Mouse (Mus musculus) hindbrain, postnatal 0 days (tissue): ENCODE measurements around the gene Camsap1. TPM values are rescaled to one million over a fixed set of nuclear protein-coding genes. Genes with fewer than 3 reads are reported as not detected.

Experiments used
- ATAC-seq: fragments of 200-750 bp; cut with Nextera tagmentation; 2 replicates; pipeline ENCODE4 v1.8.0; 2017; ENCODE audit warnings: mild to moderate bottlenecking, moderate TSS enrichment, moderate library complexity
- DNase-seq: peaks from one replicate; pipeline ENCODE4 v3.0.0-alpha.2; 2015; ENCODE audit warnings: low spot score
- H3K27ac ChIP-seq: fragments of 300-500 bp; sonication (generic); 2 replicates; pipeline ENCODE4 v1.5.1; 2014; ENCODE audit warnings: mild to moderate bottlenecking
- H3K27me3 ChIP-seq: fragments of 300-500 bp; sonication (generic); 2 replicates; pipeline ENCODE4 v1.6.1; 2014; ENCODE audit warnings: low read length, mixed read lengths; ENCODE audit not compliant: insufficient read depth
- H3K36me3 ChIP-seq: fragments of 300-500 bp; sonication (generic); 2 replicates; pipeline ENCODE4 v1.6.1; 2014; ENCODE audit warnings: low read length, mixed read lengths; ENCODE audit not compliant: insufficient read depth
- H3K4me1 ChIP-seq: fragments of 300-500 bp; sonication (generic); 2 replicates; pipeline ENCODE4 v1.6.1; 2014; ENCODE audit warnings: antibody characterized with exemption, low read length, mixed read lengths; ENCODE audit not compliant: insufficient read depth
- H3K4me2 ChIP-seq: fragments of 300-500 bp; sonication (generic); 2 replicates; pipeline ENCODE4 v1.6.1; 2014; ENCODE audit warnings: low read depth, mild to moderate bottlenecking, low read length, moderate library complexity, mixed read lengths
- H3K4me3 ChIP-seq: fragments of 300-500 bp; sonication (generic); 2 replicates; pipeline ENCODE4 v1.5.1; 2014; ENCODE audit warnings: low read length
- H3K9ac ChIP-seq: fragments of 300-500 bp; sonication (generic); replicated peaks from 2 replicates; pipeline ENCODE4 v1.6.1; 2014; ENCODE audit warnings: mild to moderate bottlenecking, low read length, moderate library complexity, mixed read lengths
- H3K9me3 ChIP-seq: fragments of 300-500 bp; sonication (generic); 2 replicates; pipeline ENCODE4 v1.6.1; 2016; ENCODE audit warnings: low read length, mixed read lengths
- CTCF ChIP-seq: IDR thresholded peaks from 2 replicates; pipeline ENCODE4 v1.5.1; 2016; ENCODE audit warnings: antibody characterized with exemption, control low read depth, low read depth
- WGBS: fragments of 180-500 bp; shearing (Covaris S2); extraction: QIAGEN DNeasy Blood & Tissue Kit; methylation state at CpG from one replicate; pipeline ENCODE4 v1.1.7; 2014; 5-methylcytosine and 5-hydroxymethylcytosine counted together
- polyA plus RNA-seq: library from polyadenylated mRNA; unstranded; fragments of >200 nt; fragmentation: Nextera tagmentation; extraction: Ambion mirVana; gene quantifications from 2 replicates; pipeline ENCODE4 v1.2.1, GENCODE M21; 2015
- total RNA-seq: library from RNA; depleted of rRNA; stranded (reverse); fragments of >200 nt; gene quantifications from 2 replicates; pipeline ENCODE4 v1.2.3, GENCODE M21; 2014

Camsap1 gene
- total and polyA plus RNA-seq, 2 experiments from 2014 or later = 56.8 to 106 TPM

DNA sequence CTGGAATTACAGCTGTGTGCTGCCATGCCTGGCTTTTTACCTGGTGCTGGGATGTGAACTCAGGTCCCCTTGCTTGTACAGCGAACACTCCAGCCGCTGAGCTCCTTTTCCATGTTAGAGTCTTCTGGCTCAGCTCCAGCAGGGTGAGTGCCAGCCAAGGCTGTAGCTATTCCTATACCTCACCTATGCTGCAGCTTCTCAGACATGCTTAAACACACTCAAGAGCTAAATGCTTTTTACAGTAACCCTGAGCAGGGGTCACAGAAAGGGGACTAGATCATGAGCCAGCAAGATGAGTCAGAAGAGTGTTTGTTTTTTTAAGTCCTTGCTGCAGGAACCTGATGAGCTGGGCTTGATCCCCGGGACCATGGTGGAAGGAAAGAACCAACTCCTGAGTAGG lies 14.6 kb upstream of the Camsap1 start:
- no peak for TF ChIP-seq CTCF
- H3K36me3 ChIP-seq = peaks cover 29% of the 10 kb centered on the region; the same call in 1 of the 2 replicates
- ATAC-seq (no peak), DNase-seq (no peak)
- H3K4me1 ChIP-seq = no peaks in the 10 kb centered on the region
- WGBS = 88% methylated on average over 3 of the region's 3 CpGs
- no peak overlapping the region for H3K27ac ChIP-seq
- no peaks in the 10 kb centered on the region for H3K27me3 ChIP-seq
- no peak overlapping the region for H3K4me3 ChIP-seq
- no peaks in the 10 kb centered on the region for H3K9me3 ChIP-seq
- H3K4me2 ChIP-seq = no peak overlapping the region
- no peak overlapping the region for H3K9ac ChIP-seq

DNA sequence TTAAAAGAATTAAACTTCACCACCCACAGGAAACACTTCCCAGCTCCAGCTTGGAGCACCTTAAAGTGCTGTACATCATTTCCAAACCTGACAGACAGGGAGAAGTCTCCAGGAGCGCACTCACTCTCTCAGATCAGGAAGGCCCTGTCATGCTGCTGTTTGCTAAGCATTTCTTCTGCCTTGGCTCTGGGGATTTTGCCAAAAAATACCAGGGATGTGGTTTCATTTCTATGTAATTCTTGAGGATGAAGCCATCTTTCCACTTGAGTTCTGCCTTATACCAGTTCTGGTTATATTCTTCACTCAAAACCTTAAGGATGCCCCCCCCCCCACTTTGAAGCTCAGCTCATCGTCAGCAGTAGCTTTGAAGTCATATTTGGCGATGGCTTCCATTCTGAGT lies 11.7 kb upstream of the Camsap1 start:
- Histone ChIP-seq H3K27ac (no peak overlapping the region), H3K9me3 (no peaks in the 10 kb centered on the region), H3K27me3 (no peaks in the 10 kb centered on the region), H3K4me1 (no peaks in the 10 kb centered on the region), H3K4me2 (no peak overlapping the region), H3K4me3 (no peak overlapping the region), H3K9ac (no peak overlapping the region), H3K36me3 (peaks cover 17% of the 10 kb centered on the region; the same call in 1 of the 2 replicates)
- TF ChIP-seq CTCF = no peak
- DNase-seq = no peak
- WGBS = 88% methylated on average over 3 of the region's 3 CpGs
- no peak for ATAC-seq

DNA sequence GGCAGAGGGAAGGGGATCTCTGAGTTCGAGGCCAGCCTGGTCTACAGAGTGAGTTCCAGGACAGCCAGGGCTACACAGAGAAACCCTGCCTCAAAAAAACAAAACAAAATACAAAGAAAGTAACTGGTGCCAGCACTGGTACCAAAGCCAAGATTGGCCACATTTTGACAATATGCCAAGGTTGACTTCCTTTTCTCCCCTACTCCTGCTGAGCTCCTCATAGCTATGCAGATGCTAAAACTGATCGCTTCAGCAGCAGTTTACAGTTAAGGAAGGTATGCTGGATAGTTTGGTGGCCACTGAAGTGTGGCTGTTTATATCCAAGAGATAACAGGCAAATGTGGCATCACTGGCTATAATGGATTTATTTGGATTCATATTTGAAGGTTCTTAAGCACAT lies 9.2 kb upstream of the Camsap1 start:
- no peak for TF ChIP-seq CTCF
- Histone ChIP-seq H3K4me3 (no peak overlapping the region), H3K4me2 (no peak overlapping the region), H3K27me3 (no peaks in the 10 kb centered on the region), H3K4me1 (no peaks in the 10 kb centered on the region), H3K36me3 (peaks cover 3% of the 10 kb centered on the region; the same call in 1 of the 2 replicates), H3K27ac (no peak overlapping the region), H3K9ac (no peak overlapping the region), H3K9me3 (no peaks in the 10 kb centered on the region)
- 55% methylated on average over 2 of the region's 2 CpGs for WGBS
- DNase-seq = peak; percentile 26
- no peak for ATAC-seq

DNA sequence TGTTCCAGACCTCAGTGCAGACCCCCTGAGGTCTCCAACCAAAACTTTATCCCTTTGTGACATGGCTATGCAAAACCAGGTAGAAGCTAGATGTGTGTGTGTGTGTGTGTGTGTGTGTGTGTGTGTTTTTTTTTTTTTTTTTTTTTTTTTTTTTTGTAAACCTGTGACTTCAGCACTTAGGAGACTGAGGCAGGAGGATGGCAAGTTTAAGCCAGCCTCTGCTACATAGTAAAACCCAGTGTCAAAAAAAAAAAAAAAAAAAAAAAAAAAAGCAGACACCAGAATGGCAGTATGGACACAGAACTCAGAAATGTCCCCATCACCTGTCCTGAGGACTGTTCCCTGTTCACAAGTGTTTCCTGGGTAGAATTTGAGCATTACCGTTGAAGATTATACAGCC lies 6.6 kb upstream of the Camsap1 start:
- Histone ChIP-seq H3K4me1 (no peaks in the 10 kb centered on the region), H3K4me2 (no peak overlapping the region), H3K36me3 (no peaks in the 10 kb centered on the region), H3K27me3 (no peaks in the 10 kb centered on the region), H3K9ac (no peak overlapping the region), H3K9me3 (no peaks in the 10 kb centered on the region), H3K4me3 (no peak overlapping the region), H3K27ac (no peak overlapping the region)
- 96% methylated on average over 1 of the region's 1 CpGs for WGBS
- no peak for TF ChIP-seq CTCF
- no peak for ATAC-seq
- DNase-seq = no peak

DNA sequence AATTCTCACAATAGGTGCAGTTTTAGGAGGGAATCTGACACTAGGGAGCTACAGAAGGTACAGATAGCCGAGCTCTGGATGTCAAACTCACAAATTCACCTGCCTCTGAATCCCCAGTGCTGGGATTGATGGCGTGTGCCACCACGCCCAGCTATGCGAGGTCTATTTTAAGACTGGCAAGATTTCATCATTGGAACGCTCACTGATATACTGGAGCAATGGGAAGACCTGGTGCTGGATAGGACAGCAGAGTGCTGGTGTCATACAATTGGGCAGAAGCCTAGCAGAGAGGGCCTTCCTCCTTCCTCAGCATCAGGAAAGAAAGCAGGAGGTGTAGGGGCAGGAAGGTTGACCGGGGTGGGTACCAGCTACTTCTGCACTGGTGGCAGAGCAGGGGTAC lies 4.7 kb upstream of the Camsap1 start:
- Histone ChIP-seq H3K36me3 (no peaks in the 10 kb centered on the region), H3K27ac (no peak overlapping the region), H3K27me3 (no peaks in the 10 kb centered on the region), H3K4me1 (peaks cover 6% of the 10 kb centered on the region; the same call in 1 of the 2 replicates), H3K4me2 (no peak overlapping the region), H3K4me3 (no peak overlapping the region), H3K9me3 (no peaks in the 10 kb centered on the region), H3K9ac (no peak overlapping the region)
- whole genome bisulfite sequencing = 87% methylated on average over 6 of the region's 6 CpGs
- DNase-seq (no peak), ATAC-seq (no peak)
- no peak for TF ChIP-seq CTCF

DNA sequence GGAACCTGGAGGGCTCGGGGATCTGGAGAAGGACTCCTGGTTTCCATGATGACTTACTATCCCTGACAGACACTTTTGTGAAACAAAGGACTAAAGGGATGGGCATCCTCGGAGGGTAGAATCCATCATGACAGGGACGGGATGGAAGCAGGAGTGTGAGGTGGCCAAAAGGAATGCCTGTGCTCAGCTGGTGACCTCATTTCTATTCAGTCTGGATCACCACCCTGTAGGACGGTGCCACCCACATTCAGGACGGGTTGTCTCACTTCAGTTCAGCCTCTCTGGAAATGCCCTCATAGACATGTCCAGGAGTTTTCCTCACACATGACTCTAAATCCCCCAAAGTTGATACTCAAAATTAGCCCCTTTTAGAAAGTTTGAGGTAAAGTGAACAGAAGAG lies 3.5 kb upstream of the Camsap1 start:
- no peaks in the 10 kb centered on the region for H3K9me3 ChIP-seq
- H3K4me3 ChIP-seq = no peak overlapping the region
- no peak overlapping the region for H3K27ac ChIP-seq
- no peak for DNase-seq
- ATAC-seq = no peak
- no peak for TF ChIP-seq CTCF
- 43% methylated on average over 5 of the region's 5 CpGs for WGBS
- no peak overlapping the region for H3K9ac ChIP-seq
- H3K4me1 ChIP-seq = peaks cover 9% of the 10 kb centered on the region
- H3K27me3 ChIP-seq = no peaks in the 10 kb centered on the region
- H3K36me3 ChIP-seq = no peaks in the 10 kb centered on the region
- no peak overlapping the region for H3K4me2 ChIP-seq

DNA sequence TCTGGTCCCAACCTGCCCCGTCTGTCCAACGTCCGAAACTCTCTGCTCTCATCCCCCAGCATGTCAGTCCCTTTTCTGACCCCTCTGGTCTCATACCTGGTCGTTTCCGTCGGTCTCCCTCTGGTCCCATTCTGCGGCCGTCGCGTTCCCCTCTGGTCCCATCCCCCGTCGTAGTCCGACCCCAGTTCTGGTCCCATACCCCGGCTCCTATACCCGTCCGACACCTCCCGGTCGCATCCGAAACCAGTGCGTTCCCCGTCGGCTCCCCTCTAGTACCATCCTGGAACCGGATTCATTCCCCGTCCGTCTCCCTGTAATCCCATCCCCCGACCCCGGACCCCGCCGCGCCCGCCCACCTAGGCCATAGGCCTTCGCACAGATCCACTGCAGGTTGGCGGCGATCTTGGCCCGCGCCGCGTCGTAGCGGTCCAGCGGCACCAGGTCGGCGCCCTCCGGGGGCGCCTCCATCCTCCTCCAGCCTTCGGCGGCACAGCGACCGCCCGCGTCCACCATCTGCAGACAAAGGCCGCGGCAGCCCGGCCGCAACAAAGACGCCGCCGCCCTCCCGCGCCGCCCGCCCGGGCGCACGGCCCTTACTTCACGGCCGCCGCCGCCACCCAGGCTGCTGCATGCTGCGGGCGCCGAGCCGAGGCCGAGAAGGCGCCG lies 523 bp downstream of the Camsap1 start:
- ATAC-seq (peak; percentile 1; the same call in 1 of the 2 replicates), DNase-seq (no peak)
- under 1% methylated on average over 69 of the region's 76 CpGs for WGBS
- Histone ChIP-seq H3K27me3 (no peaks in the 10 kb centered on the region), H3K9me3 (no peaks in the 10 kb centered on the region), H3K27ac (peak overlapping the region; percentile 97), H3K36me3 (no peaks in the 10 kb centered on the region), H3K4me3 (peak overlapping the region; percentile 94), H3K9ac (peak overlapping the region; percentile 94), H3K4me1 (peaks cover 18% of the 10 kb centered on the region), H3K4me2 (peak overlapping the region; percentile 73)
- TF ChIP-seq CTCF = no peak
